In the genomic region with DNA sequence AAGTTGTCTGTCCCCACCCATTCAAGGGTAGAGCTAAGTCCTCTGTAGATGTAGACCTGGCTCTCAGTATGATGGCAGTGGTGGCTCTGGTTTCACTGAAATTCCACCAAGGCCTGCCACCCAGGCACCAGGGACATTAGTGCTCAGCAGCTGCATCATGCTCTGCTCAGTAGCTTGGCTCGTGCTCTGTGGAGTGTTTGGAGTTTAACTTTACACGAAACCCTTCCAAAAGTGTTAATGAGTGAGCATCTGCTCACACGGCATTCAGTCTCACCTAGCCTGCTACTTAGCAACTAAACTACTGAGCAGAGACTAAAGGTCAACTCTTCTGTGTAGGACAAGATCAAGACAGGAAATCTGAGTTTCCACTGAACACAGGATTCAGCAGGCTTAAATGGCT, we compare ENCODE assay signal across 28 mouse cellular contexts. TPM values are rescaled to one million over a fixed set of nuclear protein-coding genes. Genes with fewer than 3 reads are reported as not detected.
A peak's percentile ranks its signal among the peaks of the same experiment; 100 is the strongest.
DNase-seq lines count a peak whose midpoint lies in the region; ATAC-seq lines count a peak whose summit lies in the region.
"Had no signal": no experiment of that assay in that cellular context is flagged by ENCODE, and none has a peak within 500 bp of the region (broad histone marks: within the 10 kb centered on the region; RNA-seq: fewer than 3 reads in every experiment).

A gene (minus strand): TSS at position 191 of the 400 bp plus-strand sequence.

- no peak within 1 kb of the TSS for H3K4me3 ChIP-seq in kidney, embryonic 14.5 days (ENCODE audit: low read length)
- H3K4me3 ChIP-seq: embryonic facial prominence, embryonic 15.5 days; erythroblast, embryonic 14.5 days; forebrain, embryonic 15.5 days; heart, embryonic 10.5 days; hindbrain, embryonic 12.5 days had no signal

- peak; percentile 77 for DNase-seq in kidney, adult 11 months
- peak; percentile 86 for DNase-seq in kidney, adult 9 months
- peak; percentile 44 for DNase-seq in kidney, postnatal 10 days
- peak; percentile 25 for DNase-seq in yolk sac, embryonic 10.5 days (ENCODE audit: low spot score)
- no peak for DNase-seq in thymus, adult 18-20 months
- no peak for DNase-seq in right cerebral cortex, postnatal 4 days
- DNase-seq: adrenal gland, postnatal 10 days; cerebellum, adult 11 months; cerebellum, adult 8-10 months; cerebellum, postnatal 14 days; embryo, embryonic 11 days; gastrocnemius, postnatal 25 days; heart, adult 18-20 months; heart, postnatal 10 days; heart, postnatal 4 days had no signal

- H3K4me2 ChIP-seq in kidney, embryonic 14.5 days (replicated peaks; ENCODE audit: low read depth, low read length), result no peak within 1 kb of the TSS
- H3K4me2 ChIP-seq: embryonic facial prominence, embryonic 15.5 days; forebrain, embryonic 15.5 days; hindbrain, embryonic 12.5 days had no signal

- no peaks in the 10 kb centered on the region for H3K9me3 ChIP-seq in kidney, embryonic 14.5 days (ENCODE audit: control insufficient read depth, low read length)
- H3K9me3 ChIP-seq: embryonic facial prominence, embryonic 15.5 days; forebrain, embryonic 15.5 days; heart, embryonic 10.5 days; hindbrain, embryonic 12.5 days had no signal

- 66% methylated on average over 3 of the region's 3 CpGs for WGBS in kidney, embryonic 14.5 days

- no peaks in the 10 kb centered on the region for H3K27me3 ChIP-seq in kidney, embryonic 14.5 days (ENCODE audit: control insufficient read depth, insufficient read depth, low read length)
- H3K27me3 ChIP-seq: embryonic facial prominence, embryonic 15.5 days; forebrain, embryonic 15.5 days; hindbrain, embryonic 12.5 days had no signal

- H3K36me3 ChIP-seq in kidney, embryonic 14.5 days (ENCODE audit: control insufficient read depth, insufficient read depth, low read length), result no peaks in the 10 kb centered on the region
- H3K36me3 ChIP-seq: embryonic facial prominence, embryonic 15.5 days; forebrain, embryonic 15.5 days; heart, embryonic 10.5 days; hindbrain, embryonic 12.5 days had no signal

- ATAC-seq in kidney, embryonic 14.5 days (ENCODE audit: low FRiP score, low TSS enrichment), result no peak
- no peak for ATAC-seq in granulocyte monocyte progenitor cell, adult 5-6 weeks (replicated peaks; ENCODE audit: poor library complexity, severe bottlenecking)
- ATAC-seq: forebrain, embryonic 15.5 days had no signal

- no peaks in the 10 kb centered on the region for H3K4me1 ChIP-seq in kidney, embryonic 14.5 days (ENCODE audit: control insufficient read depth, insufficient read depth, low read length)
- H3K4me1 ChIP-seq: embryonic facial prominence, embryonic 15.5 days; forebrain, embryonic 15.5 days; heart, embryonic 10.5 days; hindbrain, embryonic 12.5 days had no signal

- H3K9ac ChIP-seq in kidney, embryonic 14.5 days (ENCODE audit: low read depth, low read length), result no peak within 1 kb of the TSS
- H3K9ac ChIP-seq: embryonic facial prominence, embryonic 15.5 days; forebrain, embryonic 15.5 days; hindbrain, embryonic 12.5 days had no signal

- H3K27ac ChIP-seq in kidney, embryonic 14.5 days (ENCODE audit: low read depth, low read length), result no peak within 1 kb of the TSS
- H3K27ac ChIP-seq: embryonic facial prominence, embryonic 15.5 days; forebrain, embryonic 15.5 days; heart, embryonic 10.5 days; hindbrain, embryonic 12.5 days had no signal

RNA-seq across cellular contexts. Expression of the gene that starts here (rescaled TPM):
- polyA plus RNA-seq in kidney, embryonic 14.5 days (2014; fragmentation: Nextera tagmentation; extraction: Ambion mirVana), result 0.11 and 0.16 TPM in 2 replicates
- not detected in 2 replicates for total RNA-seq in granulocyte monocyte progenitor cell, adult 5-6 weeks (2014; fragmentation: Nextera tagmentation)
- not detected in 2 replicates for total RNA-seq in granulocyte monocyte progenitor cell, adult 5-6 weeks (2017)
- total RNA-seq: common myeloid progenitor, adult 5-6 weeks; gastrocnemius, postnatal 25 days; heart, adult 18-20 months; heart, postnatal 10 days; heart, postnatal 4 days; MEL had no signal
- polyA plus RNA-seq: C2C12; embryonic facial prominence, embryonic 11.5 days; erythroblast, embryonic 14.5 days; forebrain, embryonic 11.5 days; forebrain, embryonic 15.5 days; heart, embryonic 10.5 days; heart, embryonic 14.5 days; hindbrain, embryonic 12.5 days had no signal

Comparison
In these comparisons a context has a peak if more than half of its experiments do, and no peak if none do; other contexts are left out.
1. DNase-seq: peak in kidney, adult 11 months (single experiment), kidney, adult 9 months (single experiment), kidney, postnatal 10 days (single experiment) and yolk sac, embryonic 10.5 days (single experiment); none in thymus, adult 18-20 months (0 of 2) and right cerebral cortex, postnatal 4 days (single experiment).